Mouse (Mus musculus) forebrain, embryonic 10.5 days (tissue): Measurements from ENCODE around the gene Zfhx3. TPM values are rescaled to one million over a fixed set of nuclear protein-coding genes. Genes with fewer than 3 reads are reported as not detected.
A peak's percentile ranks its signal among the peaks of the same experiment; 100 is the strongest.

Source experiments
- DNase-seq: peaks from one replicate; pipeline ENCODE4 v3.0.0-alpha.2; 2017; ENCODE audit warnings: low spot score; ENCODE audit errors: extremely low spot score
- H3K27ac ChIP-seq: fragments of 300-500 bp; sonication (generic); 2 replicates; pipeline ENCODE4 v1.5.1; 2016; ENCODE audit warnings: mild to moderate bottlenecking
- H3K27me3 ChIP-seq: fragments of 300-500 bp; sonication (generic); 2 replicates; pipeline ENCODE4 v1.6.1; 2016; ENCODE audit warnings: mild to moderate bottlenecking; ENCODE audit not compliant: poor library complexity, severe bottlenecking
- H3K36me3 ChIP-seq: fragments of 300-500 bp; sonication (generic); replicated peaks from 2 replicates; pipeline ENCODE4 v1.6.1; 2016; ENCODE audit warnings: mild to moderate bottlenecking, moderate library complexity
- H3K4me1 ChIP-seq: fragments of 300-500 bp; sonication (generic); 2 replicates; pipeline ENCODE4 v1.6.1; 2016
- H3K4me3 ChIP-seq: fragments of 300-500 bp; sonication (generic); 2 replicates; pipeline ENCODE4 v1.5.1; 2016; ENCODE audit warnings: mild to moderate bottlenecking, moderate library complexity
- H3K9me3 ChIP-seq: fragments of 300-500 bp; sonication (generic); 2 replicates; pipeline ENCODE4 v1.6.1; 2016; ENCODE audit warnings: mild to moderate bottlenecking, moderate library complexity
- WGBS: fragments of 180-500 bp; shearing (Covaris S2); methylation state at CpG from one replicate; pipeline ENCODE4 v1.1.7; 2016; 5-methylcytosine and 5-hydroxymethylcytosine counted together
- polyA plus RNA-seq: library from polyadenylated mRNA; unstranded; fragments of >200 nt; fragmentation: Nextera tagmentation; extraction: Ambion mirVana; gene quantifications from 2 replicates; pipeline ENCODE4 v1.2.1, GENCODE M21; 2016

Gene Zfhx3
- polyA plus RNA-seq, 1 experiment from 2014 or later, result 11.4 TPM

- H3K4me1 ChIP-seq, result peaks cover 31% of the 10 kb centered on the region
- 80% methylated on average over 19 of the region's 19 CpGs for WGBS
- no peaks in the 10 kb centered on the region for H3K9me3 ChIP-seq
- H3K36me3 ChIP-seq, result no peaks in the 10 kb centered on the region
- 0 out of 2 replicates have a peak overlapping the region, but pooled peaks have one; percentile 35 for H3K27ac ChIP-seq
- no peak for DNase-seq
- no peak overlapping the region for H3K4me3 ChIP-seq
- H3K27me3 ChIP-seq, result peaks cover 19% of the 10 kb centered on the region
Observed at GRCm38 (mm10) chr8:108467172-108468035, 525.0 kb downstream of the Zfhx3 start.

GRCm38 (mm10) chr8:108470269-108470668, 527.8 kb downstream of the Zfhx3 start:
- Histone ChIP-seq H3K4me1 (peaks cover 31% of the 10 kb centered on the region), H3K27ac (no peak overlapping the region), H3K4me3 (no peak overlapping the region), H3K9me3 (no peaks in the 10 kb centered on the region), H3K36me3 (no peaks in the 10 kb centered on the region), H3K27me3 (peaks cover 18% of the 10 kb centered on the region)
- no peak for DNase-seq
- WGBS, result 83% methylated on average over 3 of the region's 3 CpGs

- Histone ChIP-seq H3K27me3 (no peaks in the 10 kb centered on the region), H3K9me3 (no peaks in the 10 kb centered on the region), H3K4me1 (no peaks in the 10 kb centered on the region), H3K36me3 (no peaks in the 10 kb centered on the region), H3K4me3 (no peak overlapping the region), H3K27ac (no peak overlapping the region)
- no peak for DNase-seq
- 90% methylated on average over 10 of the region's 10 CpGs for WGBS
Observed at GRCm38 (mm10) chr8:108474556-108474955, 532.1 kb downstream of the Zfhx3 start.

GRCm38 (mm10) chr8:108478131-108478530, 535.7 kb downstream of the Zfhx3 start:
- Histone ChIP-seq H3K9me3 (no peaks in the 10 kb centered on the region), H3K27me3 (peaks cover 3% of the 10 kb centered on the region; the same call in 1 of the 2 replicates), H3K36me3 (no peaks in the 10 kb centered on the region), H3K4me3 (no peak overlapping the region), H3K4me1 (peaks cover 11% of the 10 kb centered on the region), H3K27ac (no peak overlapping the region)
- no peak for DNase-seq
- 90% methylated on average over 8 of the region's 8 CpGs for WGBS

GRCm38 (mm10) chr8:108480141-108480540, 537.7 kb downstream of the Zfhx3 start:
- Histone ChIP-seq H3K36me3 (no peaks in the 10 kb centered on the region), H3K27ac (no peak overlapping the region), H3K9me3 (no peaks in the 10 kb centered on the region), H3K27me3 (peaks cover 5% of the 10 kb centered on the region; the same call in 1 of the 2 replicates), H3K4me3 (no peak overlapping the region), H3K4me1 (peaks cover 25% of the 10 kb centered on the region)
- WGBS, result 90% methylated on average over 12 of the region's 12 CpGs
- no peak for DNase-seq

GRCm38 (mm10) chr8:108481167-108481815, 538.8 kb downstream of the Zfhx3 start:
- H3K9me3 ChIP-seq, result no peaks in the 10 kb centered on the region
- no peak overlapping the region for H3K4me3 ChIP-seq
- peak overlapping the region; percentile 79 for H3K27ac ChIP-seq
- DNase-seq, result peak; percentile 43
- 62% methylated on average over 11 of the region's 11 CpGs for WGBS
- H3K4me1 ChIP-seq, result peaks cover 26% of the 10 kb centered on the region
- peaks cover 5% of the 10 kb centered on the region; the same call in 1 of the 2 replicates for H3K27me3 ChIP-seq
- H3K36me3 ChIP-seq, result no peaks in the 10 kb centered on the region

- no peaks in the 10 kb centered on the region for H3K36me3 ChIP-seq
- peaks cover 17% of the 10 kb centered on the region for H3K4me1 ChIP-seq
- DNase-seq, result no peak
- H3K9me3 ChIP-seq, result no peaks in the 10 kb centered on the region
- no peak overlapping the region for H3K4me3 ChIP-seq
- no peak overlapping the region for H3K27ac ChIP-seq
- WGBS, result 87% methylated on average over 12 of the region's 12 CpGs
- H3K27me3 ChIP-seq, result no peaks in the 10 kb centered on the region; the same call in 1 of the 2 replicates
Observed at GRCm38 (mm10) chr8:108496101-108496500, 553.7 kb downstream of the Zfhx3 start.

GRCm38 (mm10) chr8:108506779-108507178, 564.3 kb downstream of the Zfhx3 start:
- 96% methylated on average over 3 of the region's 3 CpGs for WGBS
- H3K27me3 ChIP-seq, result peaks cover 16% of the 10 kb centered on the region

GRCm38 (mm10) chr8:108507769-108508168, 565.3 kb downstream of the Zfhx3 start:
- Histone ChIP-seq H3K27ac (no peak overlapping the region), H3K4me1 (peaks cover 17% of the 10 kb centered on the region), H3K9me3 (no peaks in the 10 kb centered on the region), H3K36me3 (no peaks in the 10 kb centered on the region), H3K27me3 (peaks cover 16% of the 10 kb centered on the region), H3K4me3 (no peak overlapping the region)
- WGBS, result 88% methylated on average over 3 of the region's 3 CpGs
- DNase-seq, result no peak

More at GRCm38 (mm10) chr8:108506779-108507178, 564.3 kb downstream of the Zfhx3 start:
- DNase-seq, result no peak
- no peak overlapping the region for H3K27ac ChIP-seq
- no peaks in the 10 kb centered on the region for H3K9me3 ChIP-seq
- H3K4me3 ChIP-seq, result no peak overlapping the region
- no peaks in the 10 kb centered on the region for H3K36me3 ChIP-seq
- peaks cover 17% of the 10 kb centered on the region for H3K4me1 ChIP-seq

- H3K27me3 ChIP-seq, result peaks cover 16% of the 10 kb centered on the region
- peaks cover 17% of the 10 kb centered on the region for H3K4me1 ChIP-seq
- H3K9me3 ChIP-seq, result no peaks in the 10 kb centered on the region
- H3K4me3 ChIP-seq, result no peak overlapping the region
- H3K36me3 ChIP-seq, result no peaks in the 10 kb centered on the region
- peak overlapping the region; percentile 70 for H3K27ac ChIP-seq
- DNase-seq, result peak; percentile 23
- WGBS, result 32% methylated on average over 14 of the region's 14 CpGs
Observed at GRCm38 (mm10) chr8:108510641-108511325, 568.3 kb downstream of the Zfhx3 start.

GRCm38 (mm10) chr8:108518116-108518515, 575.7 kb downstream of the Zfhx3 start:
- no peaks in the 10 kb centered on the region for H3K9me3 ChIP-seq

GRCm38 (mm10) chr8:108522050-108522449, 579.6 kb downstream of the Zfhx3 start:
- H3K9me3 ChIP-seq, result no peaks in the 10 kb centered on the region
- WGBS, result 93% methylated on average over 4 of the region's 4 CpGs
- H3K27me3 ChIP-seq, result no peaks in the 10 kb centered on the region
- no peak overlapping the region for H3K27ac ChIP-seq
- H3K4me3 ChIP-seq, result no peak overlapping the region
- no peaks in the 10 kb centered on the region for H3K36me3 ChIP-seq
- DNase-seq, result no peak
- no peaks in the 10 kb centered on the region for H3K4me1 ChIP-seq

More at GRCm38 (mm10) chr8:108518116-108518515, 575.7 kb downstream of the Zfhx3 start:
- no peak for DNase-seq
- Histone ChIP-seq H3K36me3 (no peaks in the 10 kb centered on the region), H3K27ac (no peak overlapping the region), H3K4me1 (no peaks in the 10 kb centered on the region), H3K4me3 (no peak overlapping the region), H3K27me3 (no peaks in the 10 kb centered on the region)
- 93% methylated on average over 7 of the region's 7 CpGs for WGBS
